Mouse (Mus musculus): ENCODE results near the gene Patl1. TPM values are rescaled to one million over a fixed set of nuclear protein-coding genes. Genes with fewer than 3 reads are reported as not detected.
"Not testable (repeated sequence)": the region's sequence is repeated elsewhere in the genome, so short reads cannot be mapped to it uniquely, and the experiment has no call there.

The Patl1 gene
- polyA plus RNA-seq, 1 experiment: 28.1 TPM

DNA sequence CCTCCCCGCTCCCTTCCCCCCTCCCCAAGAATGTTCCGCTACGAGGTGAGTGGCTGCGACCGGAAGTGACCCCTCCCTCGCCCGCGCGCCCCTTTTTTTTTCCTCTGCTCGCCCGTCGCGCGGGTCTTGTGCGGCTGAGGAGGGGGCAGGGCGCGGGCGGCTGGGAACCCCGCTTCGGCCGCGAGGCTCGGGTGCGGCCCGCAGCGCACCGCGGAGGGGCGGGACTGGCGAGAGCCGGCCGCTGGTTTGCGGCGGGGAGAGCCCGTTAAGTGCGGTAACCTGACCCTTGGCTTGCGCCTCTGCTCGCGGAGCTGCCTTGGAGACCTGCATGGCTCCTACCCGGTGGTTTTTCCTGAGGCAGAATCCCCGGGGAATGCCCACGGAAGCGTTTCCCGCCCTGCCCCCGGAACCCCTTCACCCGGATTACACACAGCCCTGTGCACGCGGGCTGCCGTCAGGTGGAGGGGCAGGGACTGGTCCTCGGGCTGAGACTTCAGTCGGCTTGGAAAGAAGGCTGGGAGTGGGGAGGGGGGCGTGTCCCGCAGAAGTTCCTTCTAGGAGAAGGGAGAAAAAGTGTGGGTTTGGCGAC is 428 bp downstream of the Patl1 start:
- no peak overlapping the region; the same call in 1 of the 2 replicates for H3K27ac ChIP-seq (ENCODE audit: control insufficient read depth, insufficient read depth, low read length)
- peaks cover 10% of the 10 kb centered on the region for H3K36me3 ChIP-seq (ENCODE audit: control insufficient read depth, insufficient read depth, low read length)
- peaks cover 9% of the 10 kb centered on the region for H3K4me1 ChIP-seq (replicated peaks; ENCODE audit: control insufficient read depth, insufficient read depth, low read length)
- peak; percentile 52 for DNase-seq
- H3K27me3 ChIP-seq (ENCODE audit: control insufficient read depth, insufficient read depth, low read length): no peaks in the 10 kb centered on the region
- H3K4me3 ChIP-seq (ENCODE audit: control insufficient read depth, insufficient read depth, low read length): peak overlapping the region; percentile 91
- TF ChIP-seq POLR2A (IDR thresholded peaks at IDR 0.05; ENCODE audit: control insufficient read depth, extremely low read depth, insufficient read depth, low read length, poor library complexity) (no peak), CTCF (IDR thresholded peaks at IDR 0.05; ENCODE audit: borderline replicate concordance, control insufficient read depth, extremely low read depth, insufficient read depth, low read length, poor library complexity) (no peak)
- under 1% methylated on average over 46 of the region's 54 CpGs for WGBS

DNA sequence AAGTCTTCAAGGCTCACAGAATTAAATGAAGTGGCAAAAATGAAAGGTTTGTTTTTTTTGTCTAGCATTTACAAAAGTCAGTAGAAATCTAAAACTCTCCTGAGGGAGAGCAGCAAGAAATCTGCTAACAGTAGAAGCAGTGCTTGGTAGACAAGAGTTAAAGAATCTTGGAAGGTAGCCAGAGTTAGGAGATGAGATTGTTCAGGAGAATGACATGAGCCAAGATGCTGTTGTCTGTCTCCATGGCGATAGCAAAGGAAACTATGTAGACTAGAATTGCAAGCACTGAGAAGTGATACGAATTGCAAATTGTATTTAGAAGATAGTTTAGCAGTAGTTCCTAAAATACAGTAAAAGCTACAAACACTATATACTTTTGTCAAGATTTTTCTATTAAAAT is 3.6 kb downstream of the Patl1 start:
- 82% methylated on average over 2 of the region's 2 CpGs for WGBS
- no peak for DNase-seq
- H3K27ac ChIP-seq (ENCODE audit: control insufficient read depth, insufficient read depth, low read length): no peak overlapping the region

DNA sequence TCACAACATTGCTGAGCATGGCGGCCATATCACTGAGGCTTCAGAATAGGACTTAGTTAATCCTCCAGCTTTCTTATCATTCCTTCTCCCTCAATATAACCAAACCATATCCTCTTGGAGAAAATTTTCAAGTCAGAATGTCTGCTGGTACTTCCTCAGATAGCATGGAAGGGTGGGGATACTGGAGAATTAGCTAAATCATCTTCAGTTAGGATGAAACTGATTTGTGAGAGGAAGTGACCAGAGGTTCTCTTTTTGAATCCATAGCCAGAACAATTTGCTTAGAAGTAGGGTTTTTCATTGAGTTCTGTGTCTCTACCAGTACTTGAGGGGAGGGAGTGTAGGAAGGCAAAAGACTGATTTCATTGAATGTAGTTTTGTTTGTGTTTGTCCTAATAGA is 9.9 kb downstream of the Patl1 start:
- no peak overlapping the region for H3K4me3 ChIP-seq (ENCODE audit: control insufficient read depth, insufficient read depth, low read length)
- H3K4me1 ChIP-seq (replicated peaks; ENCODE audit: control insufficient read depth, insufficient read depth, low read length): no peaks in the 10 kb centered on the region
- H3K27me3 ChIP-seq (ENCODE audit: control insufficient read depth, insufficient read depth, low read length): no peaks in the 10 kb centered on the region
- peaks cover 70% of the 10 kb centered on the region for H3K36me3 ChIP-seq (ENCODE audit: control insufficient read depth, insufficient read depth, low read length)
- DNase-seq: no peak
- no peak for TF ChIP-seq POLR2A (IDR thresholded peaks at IDR 0.05; ENCODE audit: control insufficient read depth, extremely low read depth, insufficient read depth, low read length, poor library complexity)
- no peak overlapping the region for H3K27ac ChIP-seq (ENCODE audit: control insufficient read depth, insufficient read depth, low read length)
- 97% methylated on average over 1 of the region's 1 CpGs for WGBS

More for the DNA sequence above, 3.6 kb downstream of the Patl1 start:
- no peaks in the 10 kb centered on the region for H3K27me3 ChIP-seq (ENCODE audit: control insufficient read depth, insufficient read depth, low read length)
- TF ChIP-seq CTCF (IDR thresholded peaks at IDR 0.05; ENCODE audit: borderline replicate concordance, control insufficient read depth, extremely low read depth, insufficient read depth, low read length, poor library complexity) (no peak), POLR2A (IDR thresholded peaks at IDR 0.05; ENCODE audit: control insufficient read depth, extremely low read depth, insufficient read depth, low read length, poor library complexity) (no peak)
- no peak overlapping the region for H3K4me3 ChIP-seq (ENCODE audit: control insufficient read depth, insufficient read depth, low read length)
- H3K4me1 ChIP-seq (replicated peaks; ENCODE audit: control insufficient read depth, insufficient read depth, low read length): peaks cover 9% of the 10 kb centered on the region
- H3K36me3 ChIP-seq (ENCODE audit: control insufficient read depth, insufficient read depth, low read length): peaks cover 21% of the 10 kb centered on the region

DNA sequence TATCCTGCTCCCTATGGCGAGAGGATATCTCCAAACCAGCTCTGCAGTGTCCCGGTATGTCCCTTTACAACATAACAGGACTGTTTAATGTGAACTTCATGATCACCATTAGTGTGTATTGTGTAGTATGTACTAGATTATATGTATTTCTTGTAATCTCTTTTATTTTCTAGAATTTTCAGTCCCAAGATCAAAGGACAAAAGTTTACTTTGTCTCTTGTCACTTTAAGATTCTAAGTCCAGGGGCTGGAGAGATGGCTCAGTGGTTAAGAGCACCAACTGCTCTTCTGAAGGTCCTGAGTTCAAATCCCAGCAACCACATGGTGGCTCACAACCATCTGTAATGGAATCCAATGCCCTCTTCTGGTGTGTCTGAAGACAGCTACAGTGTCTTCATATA is 10.3 kb downstream of the Patl1 start:
- H3K27me3 ChIP-seq (ENCODE audit: control insufficient read depth, insufficient read depth, low read length); DNase-seq; H3K27ac ChIP-seq (ENCODE audit: control insufficient read depth, insufficient read depth, low read length); H3K4me1 ChIP-seq (replicated peaks; ENCODE audit: control insufficient read depth, insufficient read depth, low read length); H3K4me3 ChIP-seq (ENCODE audit: control insufficient read depth, insufficient read depth, low read length): not testable (repeated sequence)
- 99% methylated on average over 2 of the region's 2 CpGs for WGBS
- peaks cover 74% of the 10 kb centered on the region for H3K36me3 ChIP-seq (ENCODE audit: control insufficient read depth, insufficient read depth, low read length)

DNA sequence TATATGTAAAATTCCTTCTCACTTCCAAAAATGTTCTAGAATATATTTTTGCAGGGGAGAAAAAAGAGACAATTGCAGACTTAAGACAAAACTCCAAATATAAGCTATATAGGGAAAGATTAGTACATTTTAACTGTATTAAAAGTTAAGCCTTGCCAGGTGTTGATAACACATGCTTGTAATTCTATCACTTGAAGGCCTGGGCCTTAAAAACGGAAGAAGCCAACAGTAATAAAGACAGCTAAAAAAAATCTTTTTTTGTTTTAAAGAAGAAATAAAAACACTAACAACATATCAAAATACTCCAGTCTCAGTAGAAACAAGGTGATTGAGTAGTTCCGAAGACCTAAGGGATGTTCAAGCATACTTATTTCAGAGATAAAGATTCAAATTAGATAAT is 14.2 kb downstream of the Patl1 start:
- Histone ChIP-seq H3K4me1 (replicated peaks; ENCODE audit: control insufficient read depth, insufficient read depth, low read length) (no peaks in the 10 kb centered on the region), H3K27me3 (ENCODE audit: control insufficient read depth, insufficient read depth, low read length) (no peaks in the 10 kb centered on the region), H3K36me3 (ENCODE audit: control insufficient read depth, insufficient read depth, low read length) (peaks cover 89% of the 10 kb centered on the region), H3K27ac (ENCODE audit: control insufficient read depth, insufficient read depth, low read length) (no peak overlapping the region), H3K4me3 (ENCODE audit: control insufficient read depth, insufficient read depth, low read length) (no peak overlapping the region)
- TF ChIP-seq CTCF (IDR thresholded peaks at IDR 0.05; ENCODE audit: borderline replicate concordance, control insufficient read depth, extremely low read depth, insufficient read depth, low read length, poor library complexity): no peak
- no peak for TF ChIP-seq POLR2A (IDR thresholded peaks at IDR 0.05; ENCODE audit: control insufficient read depth, extremely low read depth, insufficient read depth, low read length, poor library complexity)
- DNase-seq: no peak
- 96% methylated on average over 2 of the region's 2 CpGs for WGBS

DNA sequence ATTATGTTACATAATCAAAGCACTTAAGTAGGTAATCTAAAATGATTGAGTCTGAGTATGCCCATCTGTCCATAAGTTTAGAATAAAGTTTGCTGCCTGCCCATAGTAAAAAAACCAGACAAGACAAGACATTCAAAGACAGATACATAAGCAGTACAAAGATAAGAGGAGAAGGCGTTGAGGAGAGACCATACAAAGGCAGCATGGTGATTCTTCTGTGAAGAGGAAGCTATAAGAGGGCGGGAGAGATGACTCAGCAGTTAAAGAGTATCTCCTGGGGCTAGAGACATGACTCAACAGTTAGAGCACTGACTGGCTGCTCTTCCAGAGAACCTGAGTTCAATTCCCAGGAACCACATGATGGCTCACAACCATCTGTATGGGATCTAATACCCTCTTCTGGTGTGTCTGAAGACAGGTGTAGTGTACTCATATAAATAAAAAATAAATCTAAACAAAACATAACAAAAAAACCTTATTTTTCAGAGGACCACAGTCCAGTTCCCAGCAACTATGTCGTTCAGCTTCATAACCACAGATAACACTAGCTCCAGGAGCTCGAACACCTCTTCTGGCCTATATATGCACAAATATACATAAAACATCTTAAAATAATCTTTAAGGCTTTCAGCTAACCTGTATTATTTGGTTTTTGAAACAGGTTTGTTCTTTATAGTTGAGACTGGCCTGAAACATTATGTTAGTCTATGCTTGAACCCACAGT is 16.0 kb downstream of the Patl1 start:
- Histone ChIP-seq H3K36me3 (ENCODE audit: control insufficient read depth, insufficient read depth, low read length) (peaks cover 89% of the 10 kb centered on the region), H3K27ac (ENCODE audit: control insufficient read depth, insufficient read depth, low read length) (no peak overlapping the region), H3K27me3 (ENCODE audit: control insufficient read depth, insufficient read depth, low read length) (no peaks in the 10 kb centered on the region), H3K4me1 (replicated peaks; ENCODE audit: control insufficient read depth, insufficient read depth, low read length) (no peaks in the 10 kb centered on the region), H3K4me3 (ENCODE audit: control insufficient read depth, insufficient read depth, low read length) (no peak overlapping the region)
- TF ChIP-seq CTCF (IDR thresholded peaks at IDR 0.05; ENCODE audit: borderline replicate concordance, control insufficient read depth, extremely low read depth, insufficient read depth, low read length, poor library complexity) (no peak), POLR2A (IDR thresholded peaks at IDR 0.05; ENCODE audit: control insufficient read depth, extremely low read depth, insufficient read depth, low read length, poor library complexity) (no peak)
- 87% methylated on average over 4 of the region's 4 CpGs for WGBS
- no peak for DNase-seq

DNA sequence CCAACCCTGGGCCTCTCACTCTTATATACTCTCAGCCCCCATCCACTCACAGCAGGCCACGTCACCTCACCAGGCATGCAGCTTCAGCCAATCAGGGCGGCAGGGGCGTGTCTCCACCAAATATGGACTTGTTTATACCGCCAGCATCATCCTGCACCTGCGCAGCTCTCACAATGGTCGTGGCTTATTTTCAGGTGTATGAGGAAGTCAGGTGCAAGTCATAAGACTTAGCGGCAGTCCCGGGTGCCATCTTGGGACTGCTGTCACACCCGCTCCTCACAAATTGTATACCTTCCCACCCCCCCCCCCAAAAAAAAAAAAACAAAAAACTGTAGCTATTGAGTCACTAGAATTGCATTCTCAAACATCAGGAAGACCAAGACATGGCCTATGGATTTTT is 34.3 kb downstream of the Patl1 start:
- WGBS: 100% methylated on average over 9 of the region's 9 CpGs
- DNase-seq; H3K4me1 ChIP-seq (replicated peaks; ENCODE audit: control insufficient read depth, insufficient read depth, low read length); H3K27me3 ChIP-seq (ENCODE audit: control insufficient read depth, insufficient read depth, low read length); H3K27ac ChIP-seq (ENCODE audit: control insufficient read depth, insufficient read depth, low read length); H3K4me3 ChIP-seq (ENCODE audit: control insufficient read depth, insufficient read depth, low read length): not testable (repeated sequence)
- peaks cover 35% of the 10 kb centered on the region for H3K36me3 ChIP-seq (ENCODE audit: control insufficient read depth, insufficient read depth, low read length)

Data from thymus, adult 2 months (tissue).